Mouse (Mus musculus) small intestine, adult 2 months (tissue): ENCODE results near the gene Gpr132. TPM values are rescaled to one million over a fixed set of nuclear protein-coding genes. Genes with fewer than 3 reads are reported as not detected.
"Not testable (repeated sequence)": the region's sequence is repeated elsewhere in the genome, so short reads cannot be mapped to it uniquely, and the experiment has no call there.

Source experiments
- H3K27ac ChIP-seq: fragments of 200-500 bp; 2 replicates; pipeline ENCODE4 v1.5.1; 2012; ENCODE audit warnings: low read depth, low read length, control low read depth, inconsistent platforms; ENCODE audit not compliant: insufficient read depth
- H3K27me3 ChIP-seq: fragments of 200-500 bp; 2 replicates; pipeline ENCODE4 v1.6.1; 2012; ENCODE audit warnings: mild to moderate bottlenecking, moderate library complexity, low read length, inconsistent platforms; ENCODE audit not compliant: control insufficient read depth, insufficient read depth
- H3K36me3 ChIP-seq: fragments of 200-500 bp; 2 replicates; pipeline ENCODE4 v1.6.1; 2012; ENCODE audit warnings: mild to moderate bottlenecking, low read length, control low read depth, inconsistent platforms; ENCODE audit not compliant: control insufficient read depth, insufficient read depth
- H3K4me1 ChIP-seq: fragments of 200-500 bp; 2 replicates; pipeline ENCODE4 v1.6.1; 2012; ENCODE audit warnings: low read length, inconsistent platforms, mixed read lengths; ENCODE audit not compliant: control insufficient read depth, insufficient read depth, insufficient read length
- H3K4me3 ChIP-seq: fragments of 200-500 bp; 2 replicates; pipeline ENCODE4 v1.5.1; 2012; ENCODE audit warnings: low read depth, mild to moderate bottlenecking, control low read depth, inconsistent platforms, low read length, moderate library complexity
- CTCF ChIP-seq: fragments of 200-500 bp; IDR thresholded peaks from 2 replicates; pipeline ENCODE4 v1.5.1; 2012; ENCODE audit warnings: low read depth, mild to moderate bottlenecking, control low read depth, inconsistent platforms, low read length, moderate library complexity, mixed read lengths; ENCODE audit not compliant: insufficient replicate concordance, insufficient read length; ENCODE audit errors: extremely low read depth
- POLR2A ChIP-seq: fragments of 200-500 bp; IDR thresholded peaks from 2 replicates; pipeline ENCODE4 v1.6.1; 2012; ENCODE audit warnings: low read depth, mild to moderate bottlenecking, control low read depth, inconsistent platforms, low read length, moderate library complexity
- WGBS: fragments of 180-500 bp; shearing (Covaris S2); methylation state at CpG from one replicate; pipeline ENCODE4 v1.1.7; 2018; 5-methylcytosine and 5-hydroxymethylcytosine counted together
- polyA plus RNA-seq: library from polyadenylated mRNA; depleted of rRNA; stranded (reverse); fragments of >200 nt; gene quantifications from 2 replicates; pipeline ENCODE4 v1.2.3, GENCODE M21; 2012

The Gpr132 gene
- polyA plus RNA-seq, 1 experiment, result 8.2 TPM

- WGBS, result 51% methylated on average over 11 of the region's 11 CpGs
- Histone ChIP-seq H3K4me3 (no peak overlapping the region), H3K27ac (no peak overlapping the region), H3K4me1 (0 out of 2 replicates have a peak, but pooled peaks cover 2% of the 10 kb centered on the region), H3K27me3 (no peaks in the 10 kb centered on the region), H3K36me3 (0 out of 2 replicates have a peak, but pooled peaks cover 1% of the 10 kb centered on the region)
- TF ChIP-seq POLR2A (no peak), CTCF (no peak)
Measured at GRCm38 (mm10) chr12:112853050-112853729, 14.8 kb downstream of the Gpr132 start.

- H3K4me3 ChIP-seq, result no peak overlapping the region
- WGBS, result 24% methylated on average over 8 of the region's 8 CpGs
- no peak overlapping the region for H3K27ac ChIP-seq
- 0 out of 2 replicates have a peak, but pooled peaks cover 1% of the 10 kb centered on the region for H3K36me3 ChIP-seq
- no peaks in the 10 kb centered on the region for H3K4me1 ChIP-seq
- no peak for TF ChIP-seq POLR2A
- no peak for TF ChIP-seq CTCF
- no peaks in the 10 kb centered on the region for H3K27me3 ChIP-seq
Measured at GRCm38 (mm10) chr12:112851116-112851515, 16.9 kb downstream of the Gpr132 start.

GRCm38 (mm10) chr12:112850344-112850743 is 17.7 kb downstream of the Gpr132 start:
- WGBS, result 86% methylated on average over 9 of the region's 9 CpGs
- Histone ChIP-seq H3K4me1 (no peaks in the 10 kb centered on the region), H3K4me3 (no peak overlapping the region), H3K27ac (no peak overlapping the region), H3K27me3 (no peaks in the 10 kb centered on the region), H3K36me3 (0 out of 2 replicates have a peak, but pooled peaks cover 1% of the 10 kb centered on the region)
- TF ChIP-seq POLR2A (no peak), CTCF (no peak)

GRCm38 (mm10) chr12:112849235-112850022 is 18.6 kb downstream of the Gpr132 start:
- no peak overlapping the region for H3K27ac ChIP-seq
- no peak overlapping the region for H3K4me3 ChIP-seq
- H3K36me3 ChIP-seq, result 0 out of 2 replicates have a peak, but pooled peaks cover 1% of the 10 kb centered on the region
- TF ChIP-seq POLR2A, result no peak
- TF ChIP-seq CTCF, result peak; percentile 13; the same call in 1 of the 2 replicates
- WGBS, result 56% methylated on average over 11 of the region's 11 CpGs
- H3K4me1 ChIP-seq, result no peaks in the 10 kb centered on the region
- H3K27me3 ChIP-seq, result no peaks in the 10 kb centered on the region

GRCm38 (mm10) chr12:112847880-112848279 is 20.1 kb downstream of the Gpr132 start:
- H3K27me3 ChIP-seq, result no peaks in the 10 kb centered on the region
- H3K4me1 ChIP-seq, result no peaks in the 10 kb centered on the region
- no peak for TF ChIP-seq POLR2A
- no peak for TF ChIP-seq CTCF
- 0 out of 2 replicates have a peak, but pooled peaks cover 1% of the 10 kb centered on the region for H3K36me3 ChIP-seq
- no peak overlapping the region for H3K27ac ChIP-seq
- WGBS, result 87% methylated on average over 2 of the region's 2 CpGs
- H3K4me3 ChIP-seq, result no peak overlapping the region

- peak; percentile 96 for TF ChIP-seq CTCF
- TF ChIP-seq POLR2A, result no peak
- Histone ChIP-seq H3K4me1 (no peaks in the 10 kb centered on the region), H3K27me3 (no peaks in the 10 kb centered on the region), H3K36me3 (no peaks in the 10 kb centered on the region), H3K4me3 (no peak overlapping the region), H3K27ac (no peak overlapping the region)
- WGBS, result 22% methylated on average over 3 of the region's 3 CpGs
Measured at GRCm38 (mm10) chr12:112843803-112844202, 24.2 kb downstream of the Gpr132 start.

GRCm38 (mm10) chr12:112842128-112842527 is 25.9 kb downstream of the Gpr132 start:
- H3K27ac ChIP-seq, H3K4me3 ChIP-seq, H3K36me3 ChIP-seq, H3K4me1 ChIP-seq, H3K27me3 ChIP-seq: not testable (repeated sequence)
- WGBS, result 74% methylated on average over 2 of the region's 2 CpGs

- H3K27ac ChIP-seq, H3K4me3 ChIP-seq, H3K27me3 ChIP-seq, H3K4me1 ChIP-seq, H3K36me3 ChIP-seq: not testable (repeated sequence)
- WGBS, result 59% methylated on average over 4 of the region's 4 CpGs
Measured at GRCm38 (mm10) chr12:112841338-112841892, 26.6 kb downstream of the Gpr132 start.
